Mouse (Mus musculus): ENCODE measurements around the gene Camk2n2.
"Not testable (repeated sequence)": the region's sequence is repeated elsewhere in the genome, so short reads cannot be mapped to it uniquely, and the experiment has no call there.

Camk2n2 gene

GRCm38 (mm10) chr16:20621191-20621990 lies at the start of gene Camk2n2:
TSS of gene Camk2n2 (minus strand) at chr16:20621287.
- DNase-seq (ENCODE audit: inconsistent age in 2 of 2, low spot score in 1 of 2) = peak; percentile 86 to 93

- no peak for DNase-seq (ENCODE audit: inconsistent age in 2 of 2, low spot score in 1 of 2)
Measured at GRCm38 (mm10) chr16:20670291-20670690, 49.2 kb upstream of the Camk2n2 start.

- DNase-seq (ENCODE audit: inconsistent age in 2 of 2, low spot score in 1 of 2) = not testable (repeated sequence)
Measured at GRCm38 (mm10) chr16:20668013-20668412, 46.9 kb upstream of the Camk2n2 start, which contains the start of gene Eif4g1. TSS of gene Eif4g1 (plus strand) at chr16:20668313.

- no peak for DNase-seq (ENCODE audit: inconsistent age in 2 of 2, low spot score in 1 of 2)
Measured at GRCm38 (mm10) chr16:20657661-20658060, 36.6 kb upstream of the Camk2n2 start.

GRCm38 (mm10) chr16:20653315-20653714 lies 32.2 kb upstream of the Camk2n2 start:
- DNase-seq (ENCODE audit: inconsistent age in 2 of 2, low spot score in 1 of 2) = no peak

GRCm38 (mm10) chr16:20651947-20652310 lies 30.8 kb upstream of the Camk2n2 start:
- no peak for DNase-seq (ENCODE audit: inconsistent age in 2 of 2, low spot score in 1 of 2)

- peak; percentile 97 to 99 for DNase-seq (ENCODE audit: inconsistent age in 2 of 2, low spot score in 1 of 2)
Measured at GRCm38 (mm10) chr16:20651076-20651946, 30.2 kb upstream of the Camk2n2 start, which contains the start of gene Psmd2. TSS of gene Psmd2 (plus strand) at chr16:20651652.

GRCm38 (mm10) chr16:20643911-20644310 lies 22.8 kb upstream of the Camk2n2 start:
- peak; percentile 81 to 89 for DNase-seq (ENCODE audit: inconsistent age in 2 of 2, low spot score in 1 of 2)

GRCm38 (mm10) chr16:20642161-20642560 lies 21.1 kb upstream of the Camk2n2 start:
- DNase-seq (ENCODE audit: inconsistent age in 2 of 2, low spot score in 1 of 2) = peak; percentile 75 to 91

- no peak for DNase-seq (ENCODE audit: inconsistent age in 2 of 2, low spot score in 1 of 2)
Measured at GRCm38 (mm10) chr16:20638367-20638766, 17.3 kb upstream of the Camk2n2 start.

GRCm38 (mm10) chr16:20637410-20637809 lies 16.3 kb upstream of the Camk2n2 start:
- DNase-seq (ENCODE audit: inconsistent age in 2 of 2, low spot score in 1 of 2) = no peak

- DNase-seq (ENCODE audit: inconsistent age in 2 of 2, low spot score in 1 of 2) = peak; percentile 53 to 78
Measured at GRCm38 (mm10) chr16:20629731-20630634, 8.9 kb upstream of the Camk2n2 start, which contains the start of gene Ece2. TSS of gene Ece2 (plus strand) at chr16:20629828.

GRCm38 (mm10) chr16:20628871-20629391 lies 7.8 kb upstream of the Camk2n2 start:
- no peak for DNase-seq (ENCODE audit: inconsistent age in 2 of 2, low spot score in 1 of 2)

GRCm38 (mm10) chr16:20623211-20623610 lies 2.1 kb upstream of the Camk2n2 start:
- DNase-seq (ENCODE audit: inconsistent age in 2 of 2, low spot score in 1 of 2) = peak in 1 of 2 experiments; percentile 74

- DNase-seq (ENCODE audit: inconsistent age in 2 of 2, low spot score in 1 of 2) = peak; percentile 92 to 96
Measured at GRCm38 (mm10) chr16:20621991-20622685, 1.1 kb upstream of the Camk2n2 start.

GRCm38 (mm10) chr16:20620751-20621190 lies 316 bp downstream of the Camk2n2 start:
- peak in 1 of 2 experiments; percentile 88 for DNase-seq (ENCODE audit: inconsistent age in 2 of 2, low spot score in 1 of 2)

GRCm38 (mm10) chr16:20620399-20620735 lies 720 bp downstream of the Camk2n2 start:
- no peak for DNase-seq (ENCODE audit: inconsistent age in 2 of 2, low spot score in 1 of 2)

- DNase-seq (ENCODE audit: inconsistent age in 2 of 2, low spot score in 1 of 2) = peak; percentile 45 to 78
Measured at GRCm38 (mm10) chr16:20619541-20620398, 1.3 kb downstream of the Camk2n2 start.

Measured in adrenal gland, adult (tissue).